Mouse (Mus musculus): ENCODE results near the gene Ccdc28b. TPM values are rescaled to one million over a fixed set of nuclear protein-coding genes. Genes with fewer than 3 reads are reported as not detected.

Ccdc28b gene
- 85.9 and 91.5 TPM in 2 replicates for polyA plus RNA-seq (2016; fragmentation: Nextera tagmentation; extraction: Ambion mirVana)

DNA sequence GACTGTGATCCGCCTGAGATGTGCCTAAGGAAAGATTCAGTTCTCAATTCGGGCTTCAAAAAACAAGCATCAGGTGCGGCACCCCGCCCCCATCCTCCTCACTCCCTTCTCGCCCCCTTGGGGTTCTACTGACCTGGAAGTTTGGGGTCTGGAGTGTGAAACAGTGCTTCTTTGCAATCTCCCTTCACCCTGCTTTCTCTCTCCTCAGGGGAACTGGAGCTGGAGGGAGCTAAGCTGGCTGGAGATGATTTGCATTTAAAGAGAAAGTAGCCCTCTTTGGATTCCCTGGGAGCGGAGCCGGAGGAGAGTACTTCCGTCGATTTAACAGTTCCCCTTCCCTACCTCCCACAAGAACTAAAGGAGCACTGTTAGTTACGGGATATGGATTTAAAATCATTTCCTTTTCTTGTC is at the start of gene Ccdc28b:
Gene Ccdc28b (minus strand): TSS at position 267 of the 411 bp plus-strand sequence.
- WGBS: 0% methylated on average over 10 of the region's 10 CpGs
- Histone ChIP-seq H3K36me3 (peaks cover 24% of the 10 kb centered on the region), H3K9me3 (replicated peaks) (no peaks in the 10 kb centered on the region), H3K27ac (peak within 1 kb of the TSS; percentile 94), H3K27me3 (no peaks in the 10 kb centered on the region), H3K4me1 (peaks cover 33% of the 10 kb centered on the region), H3K4me2 (replicated peaks) (peak within 1 kb of the TSS; percentile 69), H3K9ac (peak within 1 kb of the TSS; percentile 80), H3K4me3 (peak within 1 kb of the TSS; percentile 59)
- ATAC-seq (ENCODE audit: low FRiP score): peak; percentile 47

DNA sequence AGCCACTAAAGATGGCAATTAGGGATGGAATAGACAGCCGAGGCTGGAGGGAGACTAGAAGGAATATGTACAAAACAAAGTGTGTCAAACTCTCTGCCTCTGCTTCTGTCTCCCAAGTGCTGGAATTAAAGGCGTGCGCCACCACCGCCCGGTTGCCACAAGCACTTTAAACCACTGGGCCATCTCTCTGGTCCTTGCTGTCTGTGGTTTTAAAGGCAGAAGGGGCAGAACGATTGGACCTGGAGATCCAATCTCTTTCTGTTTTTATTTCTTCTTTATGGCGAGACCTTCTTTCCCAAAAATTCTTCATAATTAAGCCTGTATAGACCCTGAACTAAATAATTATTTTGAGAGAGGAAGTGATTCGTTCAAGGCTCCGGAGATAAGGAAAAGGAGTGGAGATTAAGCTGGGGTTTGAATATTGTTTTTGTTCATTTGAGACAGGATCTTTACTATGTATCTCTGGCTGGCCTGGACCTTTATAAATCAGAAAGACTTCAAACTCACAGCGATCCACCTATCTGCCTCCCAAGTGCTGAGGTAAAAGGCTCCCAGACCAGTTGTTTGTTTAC is 49.2 kb upstream of the Ccdc28b start:
- 10% methylated on average over 10 of the region's 10 CpGs for WGBS
- Histone ChIP-seq H3K4me3 (peak overlapping the region; percentile 99), H3K36me3 (peaks cover 21% of the 10 kb centered on the region), H3K27me3 (no peaks in the 10 kb centered on the region), H3K4me2 (replicated peaks) (peak overlapping the region; percentile 98), H3K9ac (peak overlapping the region; percentile 96; the same call in 1 of the 2 replicates), H3K27ac (peak overlapping the region; percentile 96), H3K4me1 (peaks cover 17% of the 10 kb centered on the region), H3K9me3 (replicated peaks) (no peaks in the 10 kb centered on the region)
- ATAC-seq (ENCODE audit: low FRiP score): no peak

DNA sequence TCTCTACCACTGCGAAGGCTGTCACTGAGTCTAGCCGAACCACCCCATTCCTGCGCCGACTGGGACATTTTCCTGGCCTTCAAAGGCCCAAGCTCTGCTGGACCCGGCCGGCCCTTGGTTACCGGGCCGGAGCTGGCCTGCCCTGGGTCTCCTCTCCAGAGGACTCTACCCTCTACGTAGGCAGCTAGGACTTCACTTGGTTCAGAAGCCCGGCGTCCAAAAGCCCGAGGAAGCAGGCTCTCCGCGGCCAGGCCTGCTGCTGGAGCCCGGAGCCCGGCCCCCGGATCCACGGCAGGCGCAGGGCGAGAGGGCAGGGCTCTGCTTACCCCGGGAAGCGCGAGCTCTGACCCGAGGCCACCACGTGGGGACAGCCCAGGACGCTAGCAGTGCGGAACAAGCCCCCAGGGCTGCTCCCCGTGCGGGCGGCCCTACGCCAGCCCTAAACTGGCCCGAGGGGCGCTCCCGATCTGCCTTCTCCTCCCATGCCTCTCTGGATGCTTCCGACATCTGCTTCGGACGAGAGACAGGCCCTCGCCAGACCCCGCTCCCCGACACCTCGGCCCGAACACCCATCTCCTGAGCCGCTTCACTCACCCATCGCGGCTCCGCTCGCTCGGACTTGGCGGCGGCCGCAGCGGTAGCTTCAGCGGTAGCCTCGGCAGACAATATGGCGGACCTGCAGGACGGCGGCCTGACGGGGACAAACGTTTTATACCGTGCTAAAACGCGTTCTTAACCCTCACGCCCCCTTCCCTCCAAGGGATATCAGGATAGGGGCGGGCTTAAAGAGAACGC is 48.5 kb upstream of the Ccdc28b start, which contains the start of gene Kpna6:
Gene Kpna6 (minus strand): TSS at position 685 of the 795 bp plus-strand sequence.
- Histone ChIP-seq H3K27ac (peak within 1 kb of the TSS; percentile 96), H3K36me3 (peaks cover 17% of the 10 kb centered on the region), H3K4me1 (peaks cover 17% of the 10 kb centered on the region), H3K4me3 (peak within 1 kb of the TSS; percentile 99), H3K27me3 (no peaks in the 10 kb centered on the region), H3K9me3 (replicated peaks) (no peaks in the 10 kb centered on the region), H3K4me2 (replicated peaks) (peak within 1 kb of the TSS; percentile 98), H3K9ac (peak within 1 kb of the TSS; percentile 96)
- WGBS: under 1% methylated on average over 65 of the region's 65 CpGs
- peak; percentile 91 for ATAC-seq (ENCODE audit: low FRiP score)

DNA sequence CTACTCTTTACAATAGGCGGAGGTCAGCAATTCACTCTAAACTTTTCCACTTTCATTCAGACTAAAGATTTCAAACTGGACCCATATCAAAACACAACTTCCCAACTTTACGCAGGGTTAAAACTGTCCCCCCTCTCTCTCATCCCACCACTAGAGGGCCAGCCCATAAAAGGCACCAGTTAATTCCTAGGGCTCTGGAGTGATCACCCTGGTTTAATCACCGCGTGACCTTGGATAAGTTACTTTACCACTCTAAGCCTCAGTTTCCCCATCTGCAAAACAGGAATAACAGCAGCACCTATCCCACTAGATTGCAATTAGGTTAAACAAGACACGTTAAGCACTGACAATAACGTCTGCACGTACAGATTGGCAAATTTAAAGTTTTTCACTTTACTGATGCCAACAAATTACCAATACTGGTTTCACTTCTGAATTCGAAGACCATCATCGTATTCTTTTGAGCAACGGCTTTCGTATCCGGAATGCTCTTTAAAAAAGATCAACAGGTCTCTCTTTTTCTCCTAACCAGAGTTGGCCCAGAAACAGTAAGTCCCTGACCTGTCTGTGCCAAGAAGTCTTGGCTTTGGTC is 47.8 kb upstream of the Ccdc28b start:
- Histone ChIP-seq H3K4me2 (replicated peaks) (peak overlapping the region; percentile 98), H3K4me1 (peaks cover 17% of the 10 kb centered on the region), H3K27ac (peak overlapping the region; percentile 96), H3K9ac (peak overlapping the region; percentile 96), H3K9me3 (replicated peaks) (no peaks in the 10 kb centered on the region), H3K36me3 (peaks cover 10% of the 10 kb centered on the region), H3K4me3 (peak overlapping the region; percentile 99), H3K27me3 (no peaks in the 10 kb centered on the region)
- WGBS: 9% methylated on average over 12 of the region's 12 CpGs
- ATAC-seq (ENCODE audit: low FRiP score): no peak; the same call in 1 of the 2 replicates

DNA sequence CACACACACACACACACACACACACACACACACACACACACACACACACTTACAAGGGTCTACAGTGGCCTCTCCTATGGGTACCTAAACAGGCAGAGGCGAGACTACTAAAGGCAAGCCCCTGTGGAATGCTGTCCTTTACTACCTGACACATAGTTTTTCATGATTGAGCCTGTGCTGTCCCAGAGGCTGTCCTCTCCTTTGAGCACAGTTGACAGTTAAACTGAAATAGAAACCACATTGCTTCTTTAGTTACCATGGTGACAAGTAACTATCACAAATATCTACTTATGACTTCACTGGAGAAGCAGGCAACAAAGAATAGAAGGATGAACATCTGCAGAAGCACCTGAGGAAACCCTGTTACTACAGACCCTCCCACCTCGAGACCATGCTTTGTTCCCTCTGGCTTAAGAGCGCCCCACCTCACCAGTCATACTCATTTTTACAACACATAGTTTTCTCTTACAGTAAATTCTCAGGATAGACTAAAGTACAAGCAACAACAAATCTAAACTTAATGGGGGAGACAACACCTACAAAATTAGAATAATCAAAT is 38.6 kb upstream of the Ccdc28b start:
- Histone ChIP-seq H3K9me3 (replicated peaks) (no peaks in the 10 kb centered on the region), H3K27ac (no peak overlapping the region), H3K4me3 (no peak overlapping the region), H3K36me3 (peaks cover 38% of the 10 kb centered on the region), H3K4me1 (no peaks in the 10 kb centered on the region), H3K4me2 (replicated peaks) (no peak overlapping the region), H3K27me3 (no peaks in the 10 kb centered on the region), H3K9ac (no peak overlapping the region)
- 98% methylated on average over 3 of the region's 3 CpGs for WGBS
- no peak for ATAC-seq (ENCODE audit: low FRiP score)

DNA sequence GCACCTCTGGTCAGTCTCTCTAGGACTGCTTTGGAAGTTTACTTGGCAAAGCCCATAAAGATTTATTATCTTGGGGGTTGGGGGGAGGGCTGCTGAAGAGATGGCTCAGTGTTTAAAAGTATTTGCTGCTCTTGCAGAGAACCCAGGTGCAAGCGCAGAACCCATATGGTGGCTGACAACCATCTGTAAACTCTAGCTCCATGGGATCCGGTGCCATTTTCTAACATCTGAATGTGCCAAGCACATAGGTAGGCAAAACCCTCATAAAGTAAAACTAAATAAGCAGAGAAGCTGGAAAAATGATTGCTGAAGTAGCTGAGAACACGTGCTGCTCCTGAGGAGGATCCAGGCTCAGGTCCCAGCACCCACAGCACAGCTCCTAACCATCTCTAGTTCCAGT is 37.8 kb upstream of the Ccdc28b start:
- no peaks in the 10 kb centered on the region for H3K4me1 ChIP-seq
- no peak overlapping the region for H3K4me2 ChIP-seq (replicated peaks)
- ATAC-seq (ENCODE audit: low FRiP score): no peak
- no peaks in the 10 kb centered on the region for H3K9me3 ChIP-seq (replicated peaks)
- no peak overlapping the region for H3K9ac ChIP-seq
- peaks cover 46% of the 10 kb centered on the region for H3K36me3 ChIP-seq
- H3K27me3 ChIP-seq: no peaks in the 10 kb centered on the region
- 93% methylated on average over 3 of the region's 3 CpGs for WGBS
- H3K4me3 ChIP-seq: no peak overlapping the region
- H3K27ac ChIP-seq: no peak overlapping the region

DNA sequence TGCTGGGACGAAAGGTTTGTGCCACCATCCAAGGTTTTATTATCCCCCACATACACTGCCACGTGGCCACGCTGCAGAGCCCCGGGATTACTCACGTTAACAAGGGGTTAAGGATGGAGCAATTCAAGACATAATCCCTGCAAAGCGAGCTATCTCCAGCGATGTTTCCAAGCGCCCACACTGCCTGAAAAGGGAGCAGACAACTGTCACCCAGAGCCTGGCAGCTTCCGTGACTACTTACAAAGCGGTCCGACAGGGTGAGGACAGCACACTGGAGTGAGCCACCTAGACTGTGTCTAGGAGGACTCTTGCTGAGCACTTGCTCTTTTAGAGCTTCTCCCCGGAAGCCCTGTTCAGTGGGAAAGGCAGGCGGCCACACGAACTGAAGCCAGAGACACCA is 31.0 kb upstream of the Ccdc28b start:
- WGBS: 93% methylated on average over 14 of the region's 14 CpGs
- Histone ChIP-seq H3K27ac (no peak overlapping the region), H3K36me3 (peaks cover 84% of the 10 kb centered on the region), H3K27me3 (no peaks in the 10 kb centered on the region), H3K4me1 (no peaks in the 10 kb centered on the region), H3K9me3 (replicated peaks) (no peaks in the 10 kb centered on the region), H3K4me3 (no peak overlapping the region), H3K9ac (no peak overlapping the region), H3K4me2 (replicated peaks) (no peak overlapping the region)
- ATAC-seq (ENCODE audit: low FRiP score): no peak

DNA sequence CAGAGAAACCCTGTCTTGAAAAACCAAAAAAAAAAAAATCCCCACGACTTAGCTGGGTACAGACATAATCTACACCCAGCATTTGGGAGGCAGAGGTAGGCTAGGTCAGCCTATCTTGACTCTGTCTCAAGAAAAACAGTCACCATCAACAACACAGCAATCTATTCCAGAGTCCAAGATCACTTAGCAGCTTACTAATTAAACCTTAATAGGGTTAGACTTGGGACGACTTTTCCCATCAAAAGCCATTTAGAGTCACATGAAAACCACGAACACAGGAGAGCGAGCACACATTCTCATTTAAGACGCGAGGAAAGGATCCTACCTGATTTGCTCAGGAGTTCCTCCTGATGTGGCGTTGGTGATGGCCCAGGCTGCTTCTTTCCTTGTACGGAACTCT is 26.6 kb upstream of the Ccdc28b start:
- ATAC-seq (ENCODE audit: low FRiP score): no peak
- Histone ChIP-seq H3K27me3 (no peaks in the 10 kb centered on the region), H3K9ac (no peak overlapping the region), H3K9me3 (replicated peaks) (no peaks in the 10 kb centered on the region), H3K4me2 (replicated peaks) (no peak overlapping the region), H3K27ac (no peak overlapping the region), H3K36me3 (peaks cover 94% of the 10 kb centered on the region), H3K4me3 (no peak overlapping the region), H3K4me1 (no peaks in the 10 kb centered on the region)
- WGBS: 93% methylated on average over 8 of the region's 8 CpGs

DNA sequence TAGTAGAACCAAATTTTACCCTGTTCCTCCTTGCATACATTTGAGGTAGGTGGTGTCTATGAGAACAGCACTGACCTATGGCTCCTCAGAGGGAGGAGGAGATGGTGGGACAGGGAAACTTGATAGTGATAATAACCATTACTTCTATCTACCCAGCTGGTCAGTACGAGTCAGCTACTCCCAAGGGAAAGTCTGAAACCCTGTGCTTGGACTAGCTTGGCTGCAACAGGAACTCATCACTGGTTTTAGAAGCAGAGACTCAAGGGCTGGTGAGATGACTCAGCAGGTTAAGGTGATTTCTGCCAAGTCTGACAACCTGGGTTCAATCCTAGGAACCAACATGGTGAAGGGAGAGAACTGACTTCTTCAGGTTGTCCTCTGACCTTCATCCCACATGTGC is 24.9 kb upstream of the Ccdc28b start:
- Histone ChIP-seq H3K4me2 (replicated peaks) (no peak overlapping the region), H3K4me3 (no peak overlapping the region), H3K27ac (no peak overlapping the region), H3K9ac (no peak overlapping the region), H3K36me3 (peaks cover 89% of the 10 kb centered on the region), H3K4me1 (no peaks in the 10 kb centered on the region), H3K27me3 (no peaks in the 10 kb centered on the region), H3K9me3 (replicated peaks) (no peaks in the 10 kb centered on the region)
- ATAC-seq (ENCODE audit: low FRiP score): no peak
- whole genome bisulfite sequencing: 73% methylated on average over 1 of the region's 1 CpGs

DNA sequence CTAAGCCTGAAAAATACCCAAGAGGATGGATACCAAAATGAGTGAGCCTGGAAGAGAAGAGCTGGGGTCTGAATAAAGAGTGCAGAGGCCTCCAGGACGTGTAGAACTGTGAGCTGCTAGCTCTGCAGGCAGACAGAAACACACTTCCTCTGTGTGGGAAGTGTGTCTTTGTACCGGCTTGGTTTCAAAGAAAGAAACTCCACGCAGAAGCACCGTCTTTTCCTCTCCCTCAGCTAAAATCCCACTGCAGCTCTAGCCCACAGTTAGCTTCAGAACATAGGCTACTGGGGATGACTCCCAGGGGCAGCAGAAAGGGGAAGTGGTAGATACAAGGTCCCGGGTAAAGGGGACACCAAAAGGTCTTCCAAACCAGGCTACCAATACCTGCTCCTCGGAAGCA is 21.5 kb upstream of the Ccdc28b start:
- no peak for ATAC-seq (ENCODE audit: low FRiP score)
- WGBS: 91% methylated on average over 6 of the region's 6 CpGs
- peaks cover 4% of the 10 kb centered on the region for H3K4me1 ChIP-seq
- peaks cover 59% of the 10 kb centered on the region for H3K36me3 ChIP-seq
- H3K9me3 ChIP-seq (replicated peaks): no peaks in the 10 kb centered on the region
- H3K27ac ChIP-seq: no peak overlapping the region
- H3K9ac ChIP-seq: no peak overlapping the region
- H3K4me2 ChIP-seq (replicated peaks): no peak overlapping the region
- H3K27me3 ChIP-seq: no peaks in the 10 kb centered on the region
- no peak overlapping the region for H3K4me3 ChIP-seq

DNA sequence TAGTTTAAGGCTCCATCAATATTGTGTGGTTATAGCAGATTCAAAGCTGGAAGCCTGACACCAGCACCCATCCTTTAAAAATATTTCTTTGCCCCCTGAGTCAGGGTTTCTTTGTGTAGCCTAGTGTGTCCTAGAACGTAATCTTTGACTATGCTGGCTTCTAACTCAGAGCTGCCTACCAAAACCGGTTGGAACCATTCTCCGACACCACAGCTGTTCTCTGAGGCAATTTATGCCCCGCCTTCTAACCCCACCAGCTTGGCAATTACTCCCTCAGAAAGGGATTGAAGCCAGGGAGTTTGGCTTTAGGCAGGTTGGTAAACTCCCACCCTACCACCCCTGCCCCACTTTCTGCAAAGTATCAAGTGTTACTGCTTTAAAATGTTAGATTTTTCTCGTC is 18.0 kb upstream of the Ccdc28b start:
- Histone ChIP-seq H3K27ac (no peak overlapping the region), H3K36me3 (peaks cover 52% of the 10 kb centered on the region), H3K4me3 (no peak overlapping the region), H3K27me3 (no peaks in the 10 kb centered on the region), H3K9ac (no peak overlapping the region), H3K4me1 (peaks cover 25% of the 10 kb centered on the region), H3K4me2 (replicated peaks) (peak overlapping the region; percentile 89), H3K9me3 (replicated peaks) (no peaks in the 10 kb centered on the region)
- no peak for ATAC-seq (ENCODE audit: low FRiP score)
- 64% methylated on average over 5 of the region's 5 CpGs for WGBS

Measured in hindbrain, embryonic 12.5 days (tissue).